Mouse (Mus musculus): Measurements from ENCODE around the gene Wnt9b. TPM values are rescaled to one million over a fixed set of nuclear protein-coding genes. Genes with fewer than 3 reads are reported as not detected.
"Not testable (repeated sequence)": the region's sequence is repeated elsewhere in the genome, so short reads cannot be mapped to it uniquely, and the experiment has no call there.

Wnt9b gene
- total RNA-seq (2021) = not detected
- long read RNA-seq, experiment 1 = 0 reads
- long read RNA-seq, experiment 2 = 0 reads

- DNase-seq (ENCODE audit: low spot score in 2 of 2) = no peak
Observed at GRCm38 (mm10) chr11:103749306-103750089, at the start of gene Wnt9b. Gene Wnt9b (minus strand): TSS chr11:103749821.

GRCm38 (mm10) chr11:103789951-103790350, 40.3 kb upstream of the Wnt9b start:
- DNase-seq (ENCODE audit: low spot score in 2 of 2) = no peak

DNA sequence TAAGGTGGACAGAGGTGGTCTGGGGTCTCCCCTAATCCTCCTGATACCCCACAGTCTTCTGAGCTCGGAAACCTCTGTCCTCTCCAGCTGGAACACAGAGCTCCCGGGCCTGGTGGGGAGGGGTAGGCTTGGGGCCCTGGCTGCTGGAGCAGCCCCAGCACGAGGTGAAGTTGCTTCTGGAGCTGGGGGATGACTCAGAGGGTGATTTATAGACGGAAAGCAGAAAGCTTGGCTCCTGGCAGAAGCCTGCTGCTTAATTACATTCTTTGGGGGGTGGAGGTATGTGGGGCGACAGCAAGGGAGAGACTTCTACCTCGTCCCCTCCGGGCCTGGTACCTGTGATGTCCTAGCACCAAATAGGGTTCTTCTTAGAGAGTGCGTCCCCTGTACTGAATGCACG, 30.5 kb upstream of the Wnt9b start:
- DNase-seq (ENCODE audit: low spot score in 2 of 2) = no peak

- DNase-seq (ENCODE audit: low spot score in 2 of 2) = no peak
Observed at GRCm38 (mm10) chr11:103774228-103774530, 24.6 kb upstream of the Wnt9b start.

DNA sequence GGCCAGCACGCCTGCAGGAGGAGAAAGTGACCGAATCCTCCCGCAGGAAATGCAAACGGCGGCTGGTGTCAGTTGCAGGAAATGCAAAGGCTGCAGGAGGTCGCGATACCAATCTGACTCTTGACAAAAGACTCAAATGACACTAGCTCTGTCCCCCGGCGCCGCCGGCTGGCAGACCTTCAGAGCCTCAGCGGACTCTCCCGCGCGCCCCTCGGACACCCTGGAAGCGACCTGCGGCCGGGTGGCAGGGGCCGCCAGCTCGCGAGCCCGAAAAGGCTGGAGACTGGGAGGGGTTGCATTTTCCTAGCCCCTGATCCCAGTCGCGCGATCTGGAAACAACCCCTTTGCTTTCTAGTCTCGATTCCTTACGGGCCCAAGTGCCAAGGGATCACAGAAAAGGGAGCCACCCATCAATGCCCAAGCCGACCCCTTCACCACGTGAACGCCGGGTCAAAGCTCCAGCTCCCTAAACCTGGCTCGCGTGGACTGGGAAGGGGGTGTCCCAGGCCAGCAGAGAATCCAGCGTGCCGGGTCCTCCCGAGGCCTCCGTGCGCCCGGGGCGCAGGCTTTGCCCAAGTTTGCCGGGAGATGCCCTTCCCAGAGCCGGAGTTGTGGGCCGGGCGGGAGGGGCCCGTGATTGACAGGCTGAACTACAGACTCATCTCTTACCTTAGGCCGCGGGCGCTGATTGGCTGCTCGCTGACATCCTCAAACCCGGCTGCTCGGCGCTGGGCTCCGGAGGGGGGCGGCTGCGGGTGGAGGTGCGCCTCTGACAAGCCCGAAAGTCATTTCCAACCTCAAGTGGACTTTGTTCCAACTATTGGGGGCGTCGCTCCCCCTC, 24.0 kb upstream of the Wnt9b start, which contains the start of gene Wnt3:
TSS of gene Wnt3 (plus strand) at position 764 of the 841 bp plus-strand sequence.
- DNase-seq (ENCODE audit: low spot score in 2 of 2) = no peak

GRCm38 (mm10) chr11:103772505-103773386, 23.1 kb upstream of the Wnt9b start:
- DNase-seq (ENCODE audit: low spot score in 2 of 2) = no peak

- no peak for DNase-seq (ENCODE audit: low spot score in 2 of 2)
Observed at GRCm38 (mm10) chr11:103771160-103771817, 21.7 kb upstream of the Wnt9b start.

GRCm38 (mm10) chr11:103765556-103766011, 16.0 kb upstream of the Wnt9b start:
- DNase-seq (ENCODE audit: low spot score in 2 of 2) = no peak

DNA sequence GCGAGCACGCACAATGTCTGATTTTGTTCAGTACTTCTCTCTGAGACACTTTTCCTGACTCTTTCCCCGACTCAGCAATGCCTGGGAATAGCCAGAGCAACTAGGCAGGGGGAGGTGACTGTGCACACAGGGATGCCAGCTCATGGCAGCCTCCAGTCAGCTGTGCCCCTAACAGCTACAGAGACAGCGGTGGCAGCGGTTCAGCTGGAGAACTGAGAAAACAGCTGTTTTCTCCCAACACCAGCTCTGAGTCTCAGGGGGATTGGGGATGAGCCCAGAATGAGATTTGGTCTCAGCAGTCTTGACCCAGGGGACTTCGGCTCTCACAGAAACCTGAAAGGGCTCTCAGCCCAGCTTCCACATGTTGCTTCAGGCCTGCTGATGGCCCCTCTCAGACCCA, 15.0 kb upstream of the Wnt9b start:
- DNase-seq (ENCODE audit: low spot score in 2 of 2) = no peak

DNA sequence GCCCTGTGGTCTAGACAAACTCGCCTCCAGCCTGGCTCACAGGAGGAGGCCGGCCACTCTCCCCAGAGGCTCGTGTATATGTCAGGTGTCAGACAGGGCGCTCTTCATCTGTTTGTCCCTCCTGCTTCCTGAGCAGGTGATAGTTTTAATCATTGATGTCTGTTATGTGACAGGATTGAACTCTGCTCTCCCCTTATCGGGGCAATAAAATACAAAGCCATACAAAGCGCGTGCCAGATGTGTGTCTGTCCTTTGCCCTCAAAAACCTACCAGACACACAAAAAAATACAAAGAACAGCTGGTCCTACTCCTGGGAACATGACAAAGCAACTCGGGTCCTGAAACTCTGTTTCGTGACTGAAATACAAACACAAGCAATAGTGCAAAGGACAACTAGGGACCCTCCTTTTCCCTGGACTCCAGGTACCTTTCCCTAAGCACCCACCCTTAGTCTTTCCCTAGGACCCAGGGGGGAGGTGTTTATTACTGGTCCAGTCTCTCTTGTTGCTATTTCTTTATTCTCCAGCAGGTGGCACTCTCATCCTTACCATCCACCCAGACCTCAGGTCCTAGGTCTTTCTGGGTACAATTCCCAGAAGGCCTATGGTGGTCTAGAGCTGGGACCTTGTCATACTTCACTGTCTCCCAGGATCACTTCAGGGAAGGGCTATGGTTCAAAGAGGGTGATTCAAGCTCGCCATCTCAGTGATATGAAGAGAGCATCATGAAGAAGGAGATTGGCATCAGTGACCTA, 14.0 kb upstream of the Wnt9b start:
- DNase-seq (ENCODE audit: low spot score in 2 of 2) = no peak

GRCm38 (mm10) chr11:103760891-103761290, 11.3 kb upstream of the Wnt9b start:
- not testable (repeated sequence) for DNase-seq (ENCODE audit: low spot score in 2 of 2)

DNA sequence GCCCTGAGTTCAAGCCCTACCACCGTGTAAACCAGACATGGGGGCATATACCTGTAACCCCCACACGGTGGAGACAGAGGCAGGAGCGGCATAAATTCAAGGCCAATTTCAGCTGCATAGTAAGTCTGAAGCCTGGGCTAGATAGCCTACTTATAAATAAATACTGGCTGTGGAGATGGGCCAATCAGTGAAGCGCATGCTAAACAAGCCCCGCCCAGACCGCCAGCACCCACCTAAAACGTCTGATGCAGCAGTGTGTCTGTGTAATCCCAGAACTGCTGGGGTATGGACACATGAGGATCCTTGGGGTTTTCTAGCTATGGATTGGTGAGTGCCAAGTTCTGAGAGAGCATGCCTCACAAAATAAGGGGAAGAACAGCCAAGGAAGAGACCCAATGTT, 10.5 kb upstream of the Wnt9b start:
- DNase-seq (ENCODE audit: low spot score in 2 of 2) = no peak

DNA sequence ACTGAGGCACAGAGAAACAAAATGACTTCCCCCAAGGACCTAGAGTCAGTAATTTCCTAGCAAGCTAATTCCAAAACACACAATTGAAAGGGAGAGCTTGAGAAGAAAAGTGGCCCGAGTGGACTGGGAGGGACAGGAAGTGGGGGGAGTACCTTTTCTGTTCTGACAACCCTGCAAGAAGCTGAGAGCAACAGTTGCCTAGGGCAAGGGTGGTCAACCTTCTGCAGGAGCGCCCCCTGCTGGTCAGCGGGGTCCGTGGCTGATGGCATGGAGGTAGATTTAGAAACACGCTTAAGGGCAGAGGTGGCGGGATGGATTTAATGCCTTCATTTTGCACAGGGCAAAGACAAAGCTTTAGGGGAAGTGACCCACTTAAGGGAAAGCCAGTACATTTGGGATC, 9.1 kb upstream of the Wnt9b start:
- peak; percentile 42 to 66 for DNase-seq (ENCODE audit: low spot score in 2 of 2)

GRCm38 (mm10) chr11:103758054-103758453, 8.4 kb upstream of the Wnt9b start:
- no peak for DNase-seq (ENCODE audit: low spot score in 2 of 2)

- no peak for DNase-seq (ENCODE audit: low spot score in 2 of 2)
Observed at GRCm38 (mm10) chr11:103750612-103751011, 991 bp upstream of the Wnt9b start.

DNA sequence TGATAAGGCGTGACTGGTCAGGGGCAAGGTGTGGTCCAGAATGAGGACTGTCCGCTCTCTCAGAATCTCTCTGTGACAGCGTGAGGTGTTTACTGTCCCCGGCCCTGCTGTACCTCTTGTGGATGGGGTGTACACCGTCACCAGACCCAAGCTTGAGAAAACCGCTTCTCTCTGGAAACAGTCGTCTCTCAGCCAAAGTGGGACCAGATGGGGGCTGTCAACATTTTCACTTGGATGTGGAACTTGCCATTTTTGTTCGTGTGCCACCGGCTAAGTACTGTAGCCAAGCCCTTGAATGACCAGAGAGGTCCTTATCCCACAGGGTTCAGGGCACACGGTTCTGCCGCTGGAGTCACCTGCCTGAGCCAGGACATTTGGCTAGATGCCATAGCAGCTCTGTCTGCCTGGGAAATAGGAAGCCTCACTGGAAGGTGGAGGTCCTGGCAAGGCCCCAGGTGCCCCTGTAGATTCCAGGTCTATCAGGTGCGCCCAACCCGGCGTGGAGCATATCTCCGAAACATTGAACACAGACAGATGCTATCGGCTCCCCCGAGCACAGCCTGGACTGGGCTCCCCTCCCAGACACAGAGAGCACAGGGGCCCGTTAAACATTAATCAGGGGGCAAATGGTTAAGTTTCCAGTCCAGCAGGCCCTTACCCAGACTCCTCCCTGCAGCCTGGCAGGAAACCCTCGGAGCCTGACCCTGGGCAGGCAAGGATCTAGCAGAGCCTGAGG, 14.4 kb downstream of the Wnt9b start:
- DNase-seq (ENCODE audit: low spot score in 2 of 2) = no peak

- DNase-seq (ENCODE audit: low spot score in 2 of 2) = no peak
Observed at GRCm38 (mm10) chr11:103734411-103735045, 15.1 kb downstream of the Wnt9b start.

- DNase-seq (ENCODE audit: low spot score in 2 of 2) = no peak
Observed at GRCm38 (mm10) chr11:103733961-103734360, 15.7 kb downstream of the Wnt9b start.

DNA sequence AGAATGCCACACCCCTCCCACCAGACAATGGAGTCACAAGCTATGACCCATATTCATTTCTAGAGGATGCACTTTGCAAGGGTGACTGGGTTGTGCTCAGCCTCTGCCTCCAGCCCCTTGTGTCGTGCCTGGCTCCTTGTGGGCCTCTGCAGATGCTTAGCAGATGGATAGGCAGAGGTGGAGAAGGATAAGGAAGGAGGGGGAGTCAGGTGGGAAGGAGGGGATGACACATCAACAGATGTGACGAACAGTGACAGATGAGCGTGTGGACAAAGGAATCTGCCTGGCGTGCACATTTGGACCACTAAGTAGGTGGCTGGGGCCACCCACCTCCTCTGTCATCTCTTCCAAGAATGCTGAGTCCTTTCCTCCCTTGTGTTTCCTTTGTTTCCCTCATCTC, 16.6 kb downstream of the Wnt9b start:
- DNase-seq (ENCODE audit: low spot score in 2 of 2) = no peak

Measured in gastrocnemius, postnatal 4 days (tissue).